Mouse (Mus musculus): ENCODE measurements around the gene Copz2. TPM values are rescaled to one million over a fixed set of nuclear protein-coding genes. Genes with fewer than 3 reads are reported as not detected.
A peak's percentile ranks its signal among the peaks of the same experiment; 100 is the strongest.

The Copz2 gene
- total RNA-seq, 2 experiments from 2014 or later: 2.9 to 6.2 TPM

DNA sequence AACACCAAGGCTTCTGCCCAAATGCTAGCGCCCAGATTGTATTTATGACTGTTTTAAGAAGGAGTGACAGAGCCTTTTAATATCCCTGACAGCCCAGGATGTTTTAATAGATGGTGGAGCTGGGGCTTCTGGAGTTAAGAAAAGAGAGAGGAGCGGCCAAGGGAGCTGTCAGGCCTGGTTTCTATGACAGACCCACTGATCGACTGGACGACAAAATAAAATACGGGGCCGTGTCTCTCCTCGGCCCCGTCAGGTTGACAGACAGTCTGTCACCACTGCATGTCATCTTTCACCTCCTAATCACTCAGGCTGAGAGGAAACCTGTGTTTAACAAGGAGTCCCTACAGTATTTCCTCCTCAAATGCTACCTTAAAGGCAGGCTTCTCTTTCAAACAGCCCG is 51.7 kb downstream of the Copz2 start:
- DNase-seq (ENCODE audit: low spot score in 2 of 2): no peak

DNA sequence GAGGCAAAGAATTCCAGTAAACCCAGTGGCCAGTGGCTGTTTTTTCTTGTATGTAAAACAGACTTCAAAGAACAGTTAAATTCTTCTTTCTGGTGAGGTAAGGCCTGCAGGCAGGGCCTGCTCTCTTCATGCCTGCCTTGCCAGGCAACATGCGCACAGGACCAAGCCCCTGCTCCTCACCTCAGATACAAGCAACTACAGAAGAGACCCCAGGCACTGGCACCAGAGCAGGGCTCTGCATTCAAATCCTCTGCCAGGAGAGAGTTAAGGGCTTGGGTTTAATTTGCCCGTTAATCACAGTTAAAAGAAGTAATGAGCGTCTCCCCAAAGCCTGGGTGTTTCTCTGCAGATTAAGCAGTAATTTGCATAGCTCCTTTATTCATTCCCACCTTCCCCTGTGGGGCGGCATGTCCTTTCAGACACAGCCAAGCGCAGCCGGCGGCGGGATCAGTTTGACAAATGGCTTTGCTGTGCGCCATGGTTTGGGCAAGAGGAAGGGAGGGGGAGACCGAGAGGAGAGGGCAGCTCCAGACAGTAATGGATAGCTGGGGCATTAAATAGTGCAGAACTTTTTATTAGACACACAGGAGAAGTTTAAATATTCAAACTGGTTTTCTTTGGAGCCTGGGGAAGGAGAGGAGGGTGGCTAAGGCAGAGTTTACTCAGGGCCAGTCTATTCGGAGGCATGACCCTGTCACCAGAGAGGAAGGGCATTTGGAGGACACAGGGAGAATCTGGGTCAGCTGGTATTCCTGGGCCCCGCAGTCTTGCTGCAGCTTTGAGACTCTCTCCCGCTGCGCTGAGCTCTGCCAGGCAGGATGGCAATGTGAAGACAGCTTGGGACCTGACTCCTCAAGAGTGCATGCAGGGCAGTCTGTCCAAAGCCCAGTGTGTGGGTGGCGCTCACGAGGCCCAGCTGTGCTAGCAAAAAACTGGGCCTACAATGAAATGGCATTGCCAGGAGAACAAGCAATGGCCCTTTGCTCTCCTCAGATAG is 53.3 kb downstream of the Copz2 start:
- DNase-seq (ENCODE audit: low spot score in 2 of 2): peak; percentile 28 to 52

DNA sequence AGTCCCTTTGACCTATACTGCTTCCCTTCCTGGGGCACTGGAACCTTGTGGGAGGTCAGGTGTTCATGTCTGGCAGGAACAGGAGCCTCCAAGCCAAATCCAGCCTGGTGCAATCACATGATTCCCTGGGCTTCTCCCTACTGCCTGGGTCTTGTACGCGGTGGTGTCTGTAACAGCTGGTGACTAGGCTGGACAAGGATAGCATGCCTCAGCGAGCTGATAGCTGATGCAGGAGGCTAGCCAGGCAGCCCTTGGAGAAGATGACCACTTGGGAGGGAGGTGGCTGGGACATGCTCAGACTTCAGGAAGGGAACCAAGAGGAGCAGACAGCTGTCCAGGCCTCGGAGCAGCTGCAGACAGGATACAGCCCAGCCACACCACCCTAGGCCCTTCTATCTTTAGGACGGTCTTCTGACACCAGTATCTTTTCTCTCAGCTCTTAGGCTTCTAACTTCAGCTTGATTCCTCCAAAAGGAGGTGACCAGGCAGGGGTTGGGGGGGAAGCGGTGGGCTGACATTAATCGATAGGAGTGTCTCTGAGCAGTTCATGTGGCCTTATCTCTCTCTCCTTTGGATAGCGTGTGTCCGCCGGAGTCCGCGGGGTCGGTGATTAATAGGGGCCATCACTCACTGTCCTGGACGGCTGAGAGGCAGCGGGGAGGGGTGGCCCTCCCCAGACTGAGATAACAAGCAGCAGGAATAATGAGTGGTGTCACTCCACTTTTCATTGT is 56.9 kb downstream of the Copz2 start:
- DNase-seq (ENCODE audit: low spot score in 2 of 2): no peak

- no peak for DNase-seq (ENCODE audit: low spot score in 2 of 2)
Measured at GRCm38 (mm10) chr11:96908594-96908993, 58.9 kb downstream of the Copz2 start.

DNA sequence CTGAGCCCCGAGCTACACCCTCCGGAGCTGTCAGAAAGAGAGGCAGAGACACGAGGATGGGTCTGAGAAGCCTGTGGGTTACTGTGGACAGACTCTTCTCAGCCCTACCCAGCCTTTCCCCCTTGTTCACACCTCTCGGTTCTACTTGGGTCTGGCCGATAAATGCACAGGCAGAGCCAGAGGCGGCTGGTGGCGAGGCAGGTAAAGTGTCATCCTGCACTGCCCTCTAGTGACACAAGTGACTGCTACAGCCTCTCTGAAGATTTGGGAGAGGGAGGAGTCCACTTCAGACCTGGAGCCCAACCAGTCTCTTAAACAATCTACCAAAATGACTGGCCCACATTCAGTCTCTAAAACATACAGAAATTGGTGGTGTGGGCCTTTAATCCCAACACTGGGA is 60.3 kb downstream of the Copz2 start:
- DNase-seq (ENCODE audit: low spot score in 2 of 2): peak; percentile 81 to 87

Small RNA genes within 50 kb of the gene (microRNA-seq; reads per million reads assigned to microRNA genes)
- gene Mir152: 13.6 to 42.5 reads per million in 2 experiments

Other genes starting within 250 kb of the Copz2 start
- gene Snx11, start 72.3 kb upstream of the Copz2 start, total RNA-seq (2021): 10 to 100 TPM; 44.3 to 45.8 TPM
- gene Cbx1, start 60.7 kb upstream of the Copz2 start, total RNA-seq (2021): 10 to 100 TPM; 51.0 to 54.8 TPM
- gene Nfe2l1, start 19.9 kb upstream of the Copz2 start, total RNA-seq (2021): 100 to 1,000 TPM; 185 to 187 TPM
- 10 to 100 TPM; 41.2 to 47.2 TPM for gene Cdk5rap3, start 66.6 kb downstream of the Copz2 start, total RNA-seq (2021)
- not detected for gene Prr15l, start 78.2 kb downstream of the Copz2 start, total RNA-seq (2021)
- gene Pnpo, start 94.1 kb downstream of the Copz2 start, total RNA-seq (2021): 10 to 100 TPM; 33.0 to 36.7 TPM
- 10 to 100 TPM; 12.3 to 13.5 TPM for gene Sp2, start 133.1 kb downstream of the Copz2 start, total RNA-seq (2021)
- gene Sp6, start 163.5 kb downstream of the Copz2 start, total RNA-seq (2021): 1 to 10 TPM in 1 of 2 experiments, under 1 TPM in 1; 0.81 to 1.1 TPM
- 1 to 10 TPM; 4.8 to 6.3 TPM for gene Scrn2, start 180.1 kb downstream of the Copz2 start, total RNA-seq (2021)
- under 1 TPM; 0.74 to 0.86 TPM for gene Lrrc46, start 191.5 kb downstream of the Copz2 start, total RNA-seq (2021)
- 10 to 100 TPM; 81.9 to 84.1 TPM for gene Mrpl10, start 191.7 kb downstream of the Copz2 start, total RNA-seq (2021)
- 10 to 100 TPM; 15.1 to 16.2 TPM for gene Osbpl7, start 200.8 kb downstream of the Copz2 start, total RNA-seq (2021)